Mouse (Mus musculus): Measurements from ENCODE around the gene Gm2381. TPM values are rescaled to one million over a fixed set of nuclear protein-coding genes. Genes with fewer than 3 reads are reported as not detected.

The Gm2381 gene
- under 1 TPM in 1 of 2 experiments, not detected in 1; 0.10 TPM for total RNA-seq (2023)

DNA sequence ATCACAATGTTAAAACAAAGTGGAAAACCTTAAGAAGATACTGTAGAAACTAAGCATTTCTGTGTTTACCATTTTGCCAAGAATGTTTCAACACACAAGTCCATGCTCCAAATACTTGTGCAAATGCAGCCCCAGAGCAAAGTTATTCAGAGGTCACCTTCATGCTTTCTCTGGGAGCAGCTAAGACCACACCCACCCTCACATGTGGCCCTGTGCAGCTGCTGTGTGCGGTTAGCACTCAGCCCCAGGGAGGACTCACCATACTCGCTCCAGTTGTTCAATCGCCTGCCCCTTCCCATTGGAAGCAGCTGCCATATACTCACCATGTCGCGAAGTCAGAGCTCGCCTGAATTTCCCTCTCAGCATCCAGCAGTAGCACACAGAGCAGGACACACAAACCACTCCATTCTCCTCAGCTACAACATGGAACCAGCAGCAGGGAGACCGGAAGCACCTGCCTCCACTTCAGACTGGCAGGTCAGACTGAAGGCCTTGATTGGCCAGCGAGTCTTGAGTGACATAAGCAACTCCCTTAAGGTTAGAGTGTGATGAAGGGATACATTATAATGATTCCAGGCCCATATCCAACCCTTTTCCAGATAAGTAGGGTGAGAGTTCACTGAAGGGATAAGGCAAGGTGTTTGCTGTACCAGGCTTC, at the start of gene Gm2381:
Gene Gm2381 (minus strand): TSS at position 434 of the 658 bp plus-strand sequence.

DNA sequence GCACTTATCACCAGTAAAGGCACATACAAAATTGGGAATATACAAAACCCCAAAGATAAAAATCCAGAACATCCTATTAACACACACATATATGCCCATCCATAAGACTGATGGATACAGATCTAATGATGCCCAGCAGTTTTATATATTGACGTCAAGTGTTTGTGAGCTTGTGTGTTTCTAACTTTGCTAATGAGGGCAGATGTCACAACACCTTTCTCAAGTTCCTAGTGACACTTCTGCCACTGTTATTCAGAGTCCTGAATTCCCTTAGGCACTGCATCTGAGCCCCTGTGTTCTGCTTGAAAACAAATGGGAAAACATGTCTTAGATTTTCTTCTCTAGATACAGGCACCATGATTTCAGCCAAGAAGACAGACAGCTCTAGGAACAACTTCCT, 73.6 kb downstream of the Gm2381 start, which contains the start of gene Vmn2r62:
Gene Vmn2r62 (minus strand): TSS at position 101 of the 400 bp plus-strand sequence.

Other genes with a start within 250 kb of the Gm2381 start
- under 1 TPM; 0.45 to 0.55 TPM for gene Zfp976, start 224.6 kb downstream of the Gm2381 start, total RNA-seq (2023)
- gene Zfp975, start 174.5 kb downstream of the Gm2381 start, total RNA-seq (2023) = 1 to 10 TPM; 1.7 to 2.3 TPM
- not detected for gene Gm17067, start 140.2 kb downstream of the Gm2381 start, total RNA-seq (2023)
- not detected for gene Vmn2r62, start 73.7 kb downstream of the Gm2381 start, total RNA-seq (2023)
- gene Vmn2r63, start 66.6 kb upstream of the Gm2381 start, total RNA-seq (2023) = not detected
- gene Gm9268, start 151.5 kb upstream of the Gm2381 start, total RNA-seq (2023) = not detected
- gene Zfp936, start 247.0 kb upstream of the Gm2381 start, total RNA-seq (2023) = not detected

Measured in monocyte, adult 59 days (primary cell).